14 mouse cellular contexts compared by ENCODE assay signal in genomic region chr3:68689346-68689745, GRCm38 (mm10). TPM values are rescaled to one million over a fixed set of nuclear protein-coding genes. Genes with fewer than 3 reads are reported as not detected.
"Had no signal": no experiment of that assay in that cellular context is flagged by ENCODE, and none has a peak within 500 bp of the region (broad histone marks: within the 10 kb centered on the region; RNA-seq: fewer than 3 reads in every experiment).

No protein-coding gene starts in this region.

- DNase-seq: lung, adult 18-20 months; lung, embryonic 14.5 days; lung, postnatal 10 days; lung, postnatal 4 days; right cerebral cortex, postnatal 14 days; spleen, adult 18-20 months; thymus, adult 18-20 months; thymus, postnatal 14 days; thymus, postnatal 36 days had no signal

RNA-seq across cellular contexts. Expression of gene Il12a, which starts 1.1 kb away (rescaled TPM):
- total RNA-seq: midbrain, postnatal 0 days had no signal
- polyA plus RNA-seq: midbrain, embryonic 13.5 days; midbrain, embryonic 15.5 days; midbrain, postnatal 0 days; neural tube, embryonic 14.5 days; stomach, embryonic 14.5 days had no signal
